Mouse (Mus musculus): ENCODE measurements at regions not wholly inside any gene's neighbourhood (a gene's known extent, or its start where the extent isn't known, plus 50 kb on each side); places are given as distances from the start of the nearest gene placed in this dataset.
A peak's percentile ranks its signal among the peaks of the same experiment; 100 is the strongest.

GRCm38 (mm10) chr10:71905029-71905428 is 557.5 kb downstream of the Ipmk start:
- Histone ChIP-seq H3K27ac (ENCODE audit: control insufficient read depth, low read depth, low read length) (no peak overlapping the region), H3K4me1 (ENCODE audit: control insufficient read depth in 1 of 2, insufficient read depth in 2 of 2, low read length in 2 of 2) (no peaks in the 10 kb centered on the region), H3K4me3 (ENCODE audit: control insufficient read depth in 1 of 2, insufficient read depth in 1 of 2, low read depth in 2 of 2, low read length in 2 of 2) (peak overlapping the region in 1 of 2 experiments; percentile 12; a peak in 1 of 4 replicates), H3K79me2 (ENCODE audit: control insufficient read depth, insufficient read depth, low read length, poor library complexity) (no peaks in the 10 kb centered on the region), H3K36me3 (ENCODE audit: control insufficient read depth in 1 of 2, insufficient read depth in 2 of 2, low read length in 2 of 2) (no peaks in the 10 kb centered on the region), H3K9ac (ENCODE audit: control insufficient read depth, low read depth, low read length, poor library complexity, severe bottlenecking) (no peak overlapping the region), H3K27me3 (ENCODE audit: control insufficient read depth in 1 of 2, insufficient read depth in 2 of 2, low read length in 2 of 2) (no peaks in the 10 kb centered on the region), H3K9me3 (replicated peaks; ENCODE audit: insufficient read depth, low read length) (no peaks in the 10 kb centered on the region)
- TF ChIP-seq POLR2AphosphoS2 (IDR thresholded peaks at IDR 0.05; ENCODE audit: low read length) (no peak), ZC3H11A (IDR thresholded peaks at IDR 0.05; ENCODE audit: low read depth, low read length) (no peak), ELF1 (IDR thresholded peaks at IDR 0.05; ENCODE audit: low read depth, low read length) (no peak), NELFE (IDR thresholded peaks at IDR 0.05; ENCODE audit: low read depth, low read length) (no peak), MAX (IDR thresholded peaks at IDR 0.05; ENCODE audit: low read length) (no peak), CHD2 (IDR thresholded peaks at IDR 0.05; ENCODE audit: low read length) (no peak), GATA1 (IDR thresholded peaks at IDR 0.05; ENCODE audit: low read depth, low read length) (no peak), CHD1 (IDR thresholded peaks at IDR 0.05; ENCODE audit: low read depth, low read length) (no peak), GABPA (IDR thresholded peaks at IDR 0.05; ENCODE audit: low read depth, low read length) (no peak), POLR2AphosphoS5 (IDR thresholded peaks at IDR 0.05; ENCODE audit: borderline replicate concordance, low read depth, low read length) (no peak), UBTF (IDR thresholded peaks at IDR 0.05; ENCODE audit: borderline replicate concordance, insufficient read depth, low read depth, low read length) (no peak), POLR2A (IDR thresholded peaks at IDR 0.05; ENCODE audit: control insufficient read depth in 1 of 2, insufficient read depth in 1 of 2, low read depth in 1 of 2, low read length in 2 of 2, poor library complexity in 1 of 2) (no peak), MXI1 (IDR thresholded peaks at IDR 0.05; ENCODE audit: low read depth, low read length) (no peak), MEF2A (IDR thresholded peaks at IDR 0.05; ENCODE audit: extremely low read depth, insufficient replicate concordance, low read depth, low read length, poor library complexity, severe bottlenecking) (no peak)
- DNase-seq (ENCODE audit: low read depth, low spot score), result peak; percentile 8
